26 mouse cellular contexts compared by ENCODE assay signal in genomic region chr9:48503001-48503400, GRCm38 (mm10). TPM values are rescaled to one million over a fixed set of nuclear protein-coding genes. Genes with fewer than 3 reads are reported as not detected.
DNase-seq lines count a peak whose midpoint lies in the region; ATAC-seq and TF ChIP-seq lines count a peak whose summit lies in the region.
"Had no signal": no experiment of that assay in that cellular context is flagged by ENCODE, and none has a peak within 500 bp of the region (broad histone marks: within the 10 kb centered on the region; RNA-seq: fewer than 3 reads in every experiment).

No protein-coding gene starts in this region.

- no peak for TF ChIP-seq POLR2A in myocyte (IDR thresholded peaks at IDR 0.05; ENCODE audit: insufficient read length, low read depth)

- no peaks in the 10 kb centered on the region for H3K4me1 ChIP-seq in kidney, postnatal 0 days (replicated peaks; ENCODE audit: insufficient read depth, low read length)
- no peaks in the 10 kb centered on the region for H3K4me1 ChIP-seq in forebrain, embryonic 13.5 days
- H3K4me1 ChIP-seq: embryonic facial prominence, embryonic 13.5 days; embryonic facial prominence, embryonic 15.5 days; forebrain, embryonic 10.5 days; forebrain, embryonic 12.5 days had no signal

- ATAC-seq in kidney, postnatal 0 days (replicated peaks; ENCODE audit: low FRiP score, low read depth) = no peak
- no peak for ATAC-seq in forebrain, embryonic 13.5 days
- ATAC-seq: CD4-positive, CD25-positive, alpha-beta regulatory T cell, adult 4 months; forebrain, embryonic 15.5 days; forebrain, postnatal 0 days had no signal

- H3K4me2 ChIP-seq in kidney, postnatal 0 days (ENCODE audit: low read length) = no peak overlapping the region
- peak overlapping the region; percentile 27 for H3K4me2 ChIP-seq in myocyte (ENCODE audit: low read depth)
- no peak overlapping the region for H3K4me2 ChIP-seq in forebrain, embryonic 13.5 days
- H3K4me2 ChIP-seq: embryonic facial prominence, embryonic 13.5 days; embryonic facial prominence, embryonic 15.5 days; forebrain, embryonic 12.5 days; forebrain, embryonic 15.5 days had no signal

- no peaks in the 10 kb centered on the region for H3K9me3 ChIP-seq in kidney, postnatal 0 days (replicated peaks; ENCODE audit: low read length)
- no peaks in the 10 kb centered on the region for H3K9me3 ChIP-seq in forebrain, embryonic 13.5 days (replicated peaks)
- H3K9me3 ChIP-seq: embryonic facial prominence, embryonic 13.5 days; embryonic facial prominence, embryonic 15.5 days; forebrain, embryonic 10.5 days; forebrain, embryonic 12.5 days; forebrain, embryonic 15.5 days; G1E had no signal

- H3K9ac ChIP-seq in kidney, postnatal 0 days (ENCODE audit: low read depth, low read length) = no peak overlapping the region
- H3K9ac ChIP-seq in forebrain, embryonic 13.5 days = no peak overlapping the region
- H3K9ac ChIP-seq: embryonic facial prominence, embryonic 13.5 days; embryonic facial prominence, embryonic 15.5 days; forebrain, embryonic 12.5 days; forebrain, embryonic 15.5 days; forebrain, postnatal 0 days had no signal

- H3K27ac ChIP-seq in kidney, postnatal 0 days = no peak overlapping the region
- no peak overlapping the region for H3K27ac ChIP-seq in forebrain, embryonic 13.5 days
- H3K27ac ChIP-seq: embryonic facial prominence, embryonic 13.5 days; embryonic facial prominence, embryonic 15.5 days; forebrain, embryonic 10.5 days; forebrain, embryonic 12.5 days; forebrain, embryonic 15.5 days had no signal

- H3ac ChIP-seq in myocyte (ENCODE audit: control insufficient read depth, insufficient read length) = no peak overlapping the region

- no peaks in the 10 kb centered on the region for H3K36me3 ChIP-seq in kidney, postnatal 0 days (ENCODE audit: insufficient read depth, low read length)
- H3K36me3 ChIP-seq in myocyte (ENCODE audit: control insufficient read depth, insufficient read depth) = no peaks in the 10 kb centered on the region
- H3K36me3 ChIP-seq in forebrain, embryonic 13.5 days (ENCODE audit: poor library complexity, severe bottlenecking) = no peaks in the 10 kb centered on the region
- H3K36me3 ChIP-seq: embryonic facial prominence, embryonic 13.5 days; embryonic facial prominence, embryonic 15.5 days; forebrain, embryonic 10.5 days; forebrain, embryonic 12.5 days; forebrain, embryonic 15.5 days; G1E had no signal

- 13% methylated on average over 2 of the region's 2 CpGs for WGBS in kidney, postnatal 0 days
- WGBS in forebrain, embryonic 13.5 days = 80% methylated on average over 2 of the region's 2 CpGs

- no peaks in the 10 kb centered on the region for H3K27me3 ChIP-seq in kidney, postnatal 0 days (ENCODE audit: insufficient read depth, low read length)
- no peaks in the 10 kb centered on the region for H3K27me3 ChIP-seq in myocyte (ENCODE audit: control insufficient read depth, insufficient read depth, insufficient read length)
- no peaks in the 10 kb centered on the region for H3K27me3 ChIP-seq in forebrain, embryonic 13.5 days
- H3K27me3 ChIP-seq: CH12.LX; forebrain, embryonic 15.5 days had no signal

- peak; percentile 52 for DNase-seq in kidney, postnatal 0 days (ENCODE audit: low spot score)
- no peak for DNase-seq in kidney, postnatal 10 days
- peak; percentile 75 for DNase-seq in 3T3-L1 (ENCODE audit: low read depth, low spot score)
- DNase-seq in NIH3T3 (ENCODE audit: low read depth) = peak; percentile 62
- DNase-seq in heart, adult 9 months (ENCODE audit: low spot score in 2 of 2) = no peak
- DNase-seq: adrenal gland, adult 8-10 months; adrenal gland, postnatal 36 days; B cell, adult 2 months; cerebellum, adult 11-12 months; cerebellum, adult 2 months; cerebellum, adult 9-11 months; cerebellum, postnatal 14 days; cerebellum, postnatal 36 days; embryo, embryonic 11 days; forebrain, postnatal 0 days had no signal

- H3K4me3 ChIP-seq in kidney, postnatal 0 days (replicated peaks; ENCODE audit: low read depth, low read length) = no peak overlapping the region
- no peak overlapping the region for H3K4me3 ChIP-seq in myocyte
- H3K4me3 ChIP-seq in forebrain, embryonic 13.5 days = no peak overlapping the region
- H3K4me3 ChIP-seq: embryonic facial prominence, embryonic 13.5 days; embryonic facial prominence, embryonic 15.5 days; erythroblast, embryonic 14.5 days; forebrain, embryonic 10.5 days; forebrain, embryonic 12.5 days; forebrain, embryonic 15.5 days had no signal

- TF ChIP-seq CTCF in kidney, postnatal 0 days (IDR thresholded peaks at IDR 0.05; ENCODE audit: low read depth) = no peak

- H3K79me2 ChIP-seq in myocyte (ENCODE audit: control insufficient read depth, insufficient read depth) = no peaks in the 10 kb centered on the region

TF ChIP-seq in myocyte, 11 proteins besides CTCF, POLR2A, EP300 and RAD21:
- TF ChIP-seq CEBPB (IDR thresholded peaks at IDR 0.05; ENCODE audit: insufficient read depth, poor library complexity, severe bottlenecking) (peak; percentile 82), SRF (IDR thresholded peaks at IDR 0.05; ENCODE audit: control insufficient read depth, insufficient read length, low read depth) (no peak)

RNA-seq across cellular contexts. Expression of gene Gm5617, which starts 7.8 kb away (rescaled TPM):
- 77.5 and 92.3 TPM in 2 replicates for polyA plus RNA-seq in kidney, postnatal 0 days (2015; fragmentation: Nextera tagmentation; extraction: Ambion mirVana)
- 41.3 TPM for polyA plus RNA-seq in myocyte (2012; fragmentation: generic; extraction: Trizol)
- polyA plus RNA-seq in forebrain, embryonic 13.5 days (2015; fragmentation: Nextera tagmentation; extraction: Ambion mirVana) = 35.1 and 41.5 TPM in 2 replicates

RNA-seq across cellular contexts. Expression of gene Rbm7, which starts 7.9 kb away (rescaled TPM):
- 128 and 132 TPM in 2 replicates for polyA plus RNA-seq in kidney, postnatal 0 days (2015; fragmentation: Nextera tagmentation; extraction: Ambion mirVana)
- polyA plus RNA-seq in myocyte (2012; fragmentation: generic; extraction: Trizol) = 12.3 TPM
- 122 TPM in 2 replicates for polyA plus RNA-seq in forebrain, embryonic 13.5 days (2015; fragmentation: Nextera tagmentation; extraction: Ambion mirVana)

RNA-seq across cellular contexts. Expression of gene Rexo2, which starts 22.6 kb away (rescaled TPM):
- 117 and 125 TPM in 2 replicates for polyA plus RNA-seq in kidney, postnatal 0 days (2015; fragmentation: Nextera tagmentation; extraction: Ambion mirVana)
- 163 TPM for polyA plus RNA-seq in myocyte (2012; fragmentation: generic; extraction: Trizol)
- 99.8 and 105 TPM in 2 replicates for polyA plus RNA-seq in forebrain, embryonic 13.5 days (2015; fragmentation: Nextera tagmentation; extraction: Ambion mirVana)

Comparison
In these comparisons a context has a peak if more than half of its experiments do, and no peak if none do; other contexts are left out.
1. DNase-seq: peak in kidney, postnatal 0 days (single experiment), 3T3-L1 (single experiment) and NIH3T3 (single experiment); none in kidney, postnatal 10 days (single experiment) and heart, adult 9 months (0 of 2).